Mouse (Mus musculus): ENCODE results near the gene Ldlrad1.

Ldlrad1 gene

GRCm38 (mm10) chr4:107211465-107211864 is 2.5 kb downstream of the Ldlrad1 start:
- in situ Hi-C loops (cut with MboI, MseI) = no loop called here

GRCm38 (mm10) chr4:107211936-107212335 is 3.0 kb downstream of the Ldlrad1 start:
- in situ Hi-C loops (cut with MboI, MseI) = no loop called here

GRCm38 (mm10) chr4:107213279-107214011 is 4.5 kb downstream of the Ldlrad1 start:
- in situ Hi-C loops (cut with MboI, MseI) = no loop called here

GRCm38 (mm10) chr4:107217574-107217973 is 8.6 kb downstream of the Ldlrad1 start:
- in situ Hi-C loops (cut with MboI, MseI) = no loop called here

- in situ Hi-C loops (cut with MboI, MseI) = no loop called here
These were observed 12.5 kb downstream of the Ldlrad1 start for GRCm38 (mm10) chr4:107221524-107221923.

- in situ Hi-C loops (cut with MboI, MseI) = no loop called here
These were observed 14.5 kb downstream of the Ldlrad1 start for GRCm38 (mm10) chr4:107223225-107224204.

- in situ Hi-C loops (cut with MboI, MseI) = no loop called here
These were observed 17.3 kb downstream of the Ldlrad1 start for GRCm38 (mm10) chr4:107226313-107226712.

GRCm38 (mm10) chr4:107232219-107232618 is 23.2 kb downstream of the Ldlrad1 start:
- in situ Hi-C loops (cut with MboI, MseI) = no loop called here

GRCm38 (mm10) chr4:107238253-107238652 is 29.3 kb downstream of the Ldlrad1 start:
- in situ Hi-C loops (cut with MboI, MseI) = no loop called here

- in situ Hi-C loops (cut with MboI, MseI) = no loop called here
These were observed 31.2 kb downstream of the Ldlrad1 start for GRCm38 (mm10) chr4:107240196-107240595.

GRCm38 (mm10) chr4:107243365-107244333 is 34.7 kb downstream of the Ldlrad1 start:
- in situ Hi-C loops (cut with MboI, MseI) = no loop called here

GRCm38 (mm10) chr4:107245368-107245767 is 36.4 kb downstream of the Ldlrad1 start:
- in situ Hi-C loops (cut with MboI, MseI) = loop anchor here (5.0 kb wide), 1 partner anchor 102 kb away; no protein-coding TSS in a partner anchor

- in situ Hi-C loops (cut with MboI, MseI) = loop anchor here (5.0 kb wide), 1 partner anchor 101 kb away; no protein-coding TSS in a partner anchor
These were observed 37.1 kb downstream of the Ldlrad1 start for GRCm38 (mm10) chr4:107246040-107246439.

GRCm38 (mm10) chr4:107247110-107247509 is 38.1 kb downstream of the Ldlrad1 start:
- in situ Hi-C loops (cut with MboI, MseI) = loop anchor here (5.0 kb wide), 1 partner anchor 100 kb away; no protein-coding TSS in a partner anchor

- in situ Hi-C loops (cut with MboI, MseI) = loop anchor here (5.0 kb wide), 1 partner anchor 99 kb away; no protein-coding TSS in a partner anchor
These were observed 39.1 kb downstream of the Ldlrad1 start for GRCm38 (mm10) chr4:107248061-107248460.

GRCm38 (mm10) chr4:107249471-107249870 is 40.5 kb downstream of the Ldlrad1 start:
- in situ Hi-C loops (cut with MboI, MseI) = loop anchor here (5.0 kb wide), 1 partner anchor 98 kb away; no protein-coding TSS in a partner anchor

GRCm38 (mm10) chr4:107250494-107250893 is 41.5 kb downstream of the Ldlrad1 start:
- in situ Hi-C loops (cut with MboI, MseI) = no loop called here

- in situ Hi-C loops (cut with MboI, MseI) = no loop called here
These were observed 43.5 kb downstream of the Ldlrad1 start for GRCm38 (mm10) chr4:107252522-107252921.

- in situ Hi-C loops (cut with MboI, MseI) = no loop called here
These were observed 44.4 kb downstream of the Ldlrad1 start, which contains the start of the genes Lrrc42 and Hspb11 for GRCm38 (mm10) chr4:107253125-107254091. TSS of gene Lrrc42 (minus strand) at chr4:107253532. TSS of gene Hspb11 (plus strand) at chr4:107253593.

- in situ Hi-C loops (cut with MboI, MseI) = no loop called here
These were observed 45.4 kb downstream of the Ldlrad1 start for GRCm38 (mm10) chr4:107254414-107254813.
